Mouse (Mus musculus): ENCODE results near the gene Daxx. TPM values are rescaled to one million over a fixed set of nuclear protein-coding genes. Genes with fewer than 3 reads are reported as not detected.
"Not testable (repeated sequence)": the region's sequence is repeated elsewhere in the genome, so short reads cannot be mapped to it uniquely, and the experiment has no call there.

Gene Daxx
- total RNA-seq, 2 experiments from 2014 or later: 25.5 to 27.7 TPM

DNA sequence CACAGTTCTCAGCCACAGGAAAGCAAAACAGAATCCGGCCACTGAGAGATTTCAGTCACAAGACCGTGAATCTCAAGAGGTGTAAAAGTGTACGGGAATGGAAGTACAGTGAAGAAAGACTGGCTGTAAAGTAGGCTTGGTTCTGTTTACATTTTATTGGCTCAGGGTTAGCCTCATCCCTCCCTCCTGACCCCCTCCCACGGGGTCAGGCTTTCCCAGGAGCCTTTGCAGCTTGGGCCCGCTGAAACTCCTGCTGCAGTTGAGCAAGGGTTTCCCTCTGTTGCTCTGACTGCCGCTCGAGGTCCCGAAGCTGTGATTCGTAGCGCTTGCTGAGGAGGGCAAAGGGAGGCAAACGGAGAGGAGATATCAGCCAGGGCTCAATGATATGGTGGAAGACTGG is 29.6 kb downstream of the Daxx start:
- Histone ChIP-seq H3K27ac (no peak overlapping the region), H3K4me3 (no peak overlapping the region)
- intact Hi-C loops (cut with DNase I): no loop called here
- TF ChIP-seq CTCF (IDR thresholded peaks at IDR 0.05): no peak
- DNase-seq (ENCODE audit: extremely low spot score in 1 of 2, low spot score in 2 of 2): no peak

DNA sequence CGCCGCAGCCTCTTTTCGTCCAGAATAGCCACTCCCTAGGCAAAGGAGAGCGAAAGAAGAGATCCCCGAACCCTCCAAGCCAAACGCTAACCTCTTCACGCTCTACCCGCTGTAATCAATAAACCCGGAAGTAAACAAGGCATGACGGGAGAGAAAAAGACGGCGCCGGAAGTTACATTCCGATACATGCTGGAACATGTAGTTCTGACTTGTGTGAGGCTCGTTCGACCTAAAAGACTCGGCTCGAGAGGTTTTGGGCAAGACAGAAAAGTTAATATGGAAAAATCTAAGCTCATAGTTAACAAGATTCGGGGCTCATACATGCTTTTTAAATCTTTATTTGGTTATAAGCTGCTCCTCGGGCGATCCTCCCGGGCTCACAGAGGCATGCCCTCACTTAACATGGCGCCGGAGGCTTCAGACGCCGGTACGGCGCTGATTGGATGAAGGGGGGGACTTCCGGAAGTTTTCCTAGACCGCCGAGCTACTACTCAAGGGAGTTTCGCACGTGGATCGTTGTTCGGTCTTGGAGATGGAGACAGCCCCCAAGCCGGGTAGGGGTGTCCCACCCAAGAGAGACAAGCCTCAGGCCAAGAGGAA is 31.1 kb downstream of the Daxx start, which contains the start of the genes Pfdn6 and Wdr46:
Pfdn6 (minus strand) TSS at position 138 of the 600 bp plus-strand sequence.
Wdr46 (plus strand) TSS at position 455 of the 600 bp plus-strand sequence.
- peak within 1 kb of the TSS; percentile 75 for H3K4me3 ChIP-seq
- intact Hi-C loops (cut with DNase I): loop anchor here (1.0 kb wide), 2 partner anchors 11 to 15 kb away; partner anchors contain the start of genes B3galt4 and Vps52
- TF ChIP-seq CTCF (IDR thresholded peaks at IDR 0.05): no peak
- peak within 1 kb of the TSS; percentile 88 for H3K27ac ChIP-seq
- DNase-seq (ENCODE audit: extremely low spot score in 1 of 2, low spot score in 2 of 2): peak; percentile 79 to 82

DNA sequence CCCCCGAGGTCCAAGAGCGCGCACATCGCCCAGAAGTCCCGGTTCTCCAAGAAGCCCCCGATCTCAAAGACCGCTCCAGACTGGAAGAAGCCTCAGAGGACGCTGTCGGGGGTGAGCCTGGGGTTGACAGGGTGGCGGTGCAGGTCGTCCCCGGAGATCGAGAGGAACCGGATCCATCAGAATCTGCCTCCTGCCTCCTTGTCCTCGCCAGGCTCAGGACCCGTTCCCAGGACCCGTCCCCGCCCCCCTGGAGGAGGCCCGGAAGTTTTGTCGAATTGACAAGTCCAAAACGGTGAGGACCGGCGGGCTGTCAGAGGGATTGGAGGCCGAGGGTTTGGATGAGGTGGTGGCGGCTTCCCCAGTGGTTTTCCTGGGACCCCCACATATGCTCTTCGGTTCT is 31.8 kb downstream of the Daxx start:
- DNase-seq (ENCODE audit: extremely low spot score in 1 of 2, low spot score in 2 of 2): no peak
- Histone ChIP-seq H3K27ac (no peak overlapping the region), H3K4me3 (peak overlapping the region; percentile 75)
- TF ChIP-seq CTCF (IDR thresholded peaks at IDR 0.05): no peak
- intact Hi-C loops (cut with DNase I): loop anchor here (1.0 kb wide), 2 partner anchors 10 to 14 kb away; partner anchors contain the start of genes B3galt4 and Vps52

DNA sequence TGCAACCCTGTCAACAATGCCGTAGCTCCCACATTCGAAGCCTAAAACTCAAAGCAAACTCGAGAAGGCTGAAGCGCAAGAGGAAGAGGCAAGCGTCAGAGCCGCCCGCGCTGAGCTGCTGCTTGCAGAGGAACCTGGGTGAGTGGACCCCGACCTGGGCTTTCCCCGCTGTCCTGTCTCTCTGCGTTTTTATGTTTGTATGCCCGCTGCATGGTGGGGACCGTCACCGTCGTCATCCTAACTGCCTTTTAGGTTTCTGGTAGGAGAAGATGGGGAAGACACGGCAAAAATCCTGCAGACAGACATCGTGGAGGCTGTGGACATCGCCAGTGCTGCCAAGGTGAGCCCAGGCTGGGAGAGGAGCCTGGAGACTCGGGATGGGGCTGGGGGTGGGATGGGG is 32.2 kb downstream of the Daxx start:
- peak overlapping the region; percentile 75 for H3K4me3 ChIP-seq
- no peak for DNase-seq (ENCODE audit: extremely low spot score in 1 of 2, low spot score in 2 of 2)
- intact Hi-C loops (cut with DNase I): no loop called here
- H3K27ac ChIP-seq: no peak overlapping the region
- no peak for TF ChIP-seq CTCF (IDR thresholded peaks at IDR 0.05)

DNA sequence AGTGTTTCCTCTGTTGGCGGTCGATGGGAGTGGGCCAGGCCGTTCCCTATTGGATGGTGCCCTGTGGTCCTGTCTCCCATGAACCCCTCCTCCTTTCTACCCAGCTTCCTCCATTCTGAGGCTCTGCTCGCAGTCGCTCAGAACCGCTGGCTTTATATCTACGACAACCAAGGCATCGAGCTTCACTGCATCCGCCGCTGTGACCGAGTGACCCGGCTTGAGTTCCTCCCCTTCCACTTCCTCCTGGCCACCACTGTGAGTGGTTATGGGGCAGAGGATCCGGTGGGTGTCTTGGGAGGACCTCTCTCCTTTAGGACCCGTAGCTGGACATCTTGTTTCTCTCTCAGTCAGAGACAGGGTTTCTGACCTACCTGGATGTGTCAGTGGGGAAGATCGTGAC is 34.2 kb downstream of the Daxx start:
- TF ChIP-seq CTCF (IDR thresholded peaks at IDR 0.05): no peak
- intact Hi-C loops (cut with DNase I): no loop called here
- no peak for DNase-seq (ENCODE audit: extremely low spot score in 1 of 2, low spot score in 2 of 2)
- Histone ChIP-seq H3K4me3 (no peak overlapping the region), H3K27ac (no peak overlapping the region)

DNA sequence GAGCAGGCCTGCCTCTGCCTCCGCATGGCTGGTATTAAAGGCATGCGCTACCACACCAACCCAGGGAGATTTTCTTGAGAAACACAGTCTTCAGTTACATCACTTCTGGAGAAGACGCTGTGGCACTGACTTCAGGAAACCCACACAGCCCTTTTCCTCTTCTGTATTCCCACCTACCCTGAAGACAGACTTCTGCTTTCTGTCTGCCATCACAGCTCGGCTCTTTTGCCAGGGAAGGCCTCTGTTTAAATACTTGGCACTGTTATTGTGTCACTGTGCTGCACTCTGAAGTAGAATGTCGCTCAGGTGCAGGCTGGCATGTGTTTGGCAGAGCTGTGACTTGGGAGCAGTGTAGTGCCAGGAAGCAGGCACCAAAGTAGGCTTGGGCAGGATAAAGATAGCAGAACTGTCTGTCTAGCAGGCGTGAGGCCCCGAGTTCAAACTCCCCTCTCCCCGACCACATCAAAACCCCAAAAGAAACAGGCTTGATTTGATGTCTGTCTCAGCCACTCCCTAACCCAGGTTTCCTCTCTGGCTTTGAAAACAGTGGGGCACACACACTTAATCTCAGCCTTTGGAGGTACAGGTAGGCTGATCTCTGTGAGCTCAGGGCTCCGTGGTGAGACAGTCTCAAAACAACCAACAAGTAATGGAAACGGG is 38.3 kb downstream of the Daxx start:
- H3K4me3 ChIP-seq: no peak overlapping the region
- intact Hi-C loops (cut with DNase I): no loop called here
- no peak for DNase-seq (ENCODE audit: extremely low spot score in 1 of 2, low spot score in 2 of 2)
- H3K27ac ChIP-seq: no peak overlapping the region; the same call in 1 of the 2 replicates
- TF ChIP-seq CTCF (IDR thresholded peaks at IDR 0.05): no peak

DNA sequence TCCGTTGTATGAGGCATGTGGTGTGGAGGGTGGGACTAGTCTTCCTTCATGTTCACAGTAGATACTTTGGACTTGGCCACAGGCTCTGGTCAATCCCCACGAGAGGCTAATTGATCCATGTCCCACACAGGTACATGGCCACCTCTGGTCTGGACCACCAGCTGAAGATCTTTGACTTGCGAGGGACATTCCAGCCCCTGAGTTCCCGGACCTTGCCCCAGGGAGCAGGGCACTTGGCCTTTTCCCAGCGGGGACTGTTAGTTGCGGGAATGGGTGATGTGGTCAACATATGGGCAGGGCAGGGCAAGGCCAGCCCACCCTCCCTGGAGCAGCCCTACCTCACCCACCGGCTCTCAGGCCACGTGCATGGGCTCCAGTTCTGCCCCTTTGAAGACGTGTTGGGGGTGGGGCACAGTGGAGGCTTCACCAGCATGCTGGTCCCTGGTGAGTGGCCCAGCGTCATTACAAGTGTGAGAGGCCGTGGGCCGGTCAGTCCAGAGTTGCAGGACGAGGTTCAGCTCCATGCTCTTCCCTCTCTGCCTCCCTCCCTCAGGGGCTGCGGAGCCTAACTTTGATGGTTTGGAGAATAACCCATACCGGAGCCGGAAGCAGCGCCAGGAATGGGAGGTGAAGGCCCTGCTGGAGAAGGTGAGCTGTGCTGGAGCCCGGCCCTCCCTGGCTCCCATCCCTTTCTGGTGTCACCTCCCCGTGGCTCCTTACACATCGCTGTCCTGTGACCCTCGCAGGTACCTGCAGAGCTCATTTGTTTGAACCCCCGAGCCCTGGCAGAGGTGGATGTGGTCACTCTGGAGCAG is 39.1 kb downstream of the Daxx start:
- Histone ChIP-seq H3K27ac (no peak overlapping the region; the same call in 1 of the 2 replicates), H3K4me3 (no peak overlapping the region)
- intact Hi-C loops (cut with DNase I): no loop called here
- no peak for DNase-seq (ENCODE audit: extremely low spot score in 1 of 2, low spot score in 2 of 2)
- TF ChIP-seq CTCF (IDR thresholded peaks at IDR 0.05): no peak

DNA sequence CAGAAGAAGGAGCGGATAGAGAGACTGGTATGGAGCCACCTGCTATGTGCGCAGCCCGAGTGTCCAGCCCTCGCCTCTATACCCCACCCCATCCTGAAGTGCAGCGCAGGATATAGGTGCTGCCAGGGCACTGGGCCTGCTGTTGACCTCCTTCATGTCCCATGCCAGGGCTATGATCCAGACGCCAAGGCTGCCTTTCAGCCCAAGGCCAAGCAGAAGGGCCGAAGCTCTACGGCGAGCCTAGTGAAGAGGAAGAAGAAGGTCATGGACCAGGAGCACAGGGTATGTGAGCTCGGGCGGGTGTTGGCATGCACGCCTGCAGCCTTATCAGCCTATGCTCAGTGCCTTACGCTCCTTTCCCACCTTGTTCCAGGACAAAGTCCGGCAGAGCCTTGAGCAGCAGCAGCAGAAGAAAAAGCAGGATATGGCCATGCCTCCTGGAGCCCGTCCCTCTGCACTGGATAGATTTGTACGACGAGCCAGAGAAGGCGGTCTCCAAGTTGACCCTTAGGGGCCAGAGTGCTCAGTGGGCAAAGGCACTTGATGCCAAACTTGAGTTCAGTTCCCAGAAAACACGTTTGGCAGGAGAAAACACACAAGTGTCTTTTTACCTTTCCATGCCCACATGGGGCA is 39.8 kb downstream of the Daxx start:
- H3K27ac ChIP-seq: no peak overlapping the region
- no peak overlapping the region for H3K4me3 ChIP-seq
- intact Hi-C loops (cut with DNase I): no loop called here
- TF ChIP-seq CTCF (IDR thresholded peaks at IDR 0.05): no peak
- no peak for DNase-seq (ENCODE audit: extremely low spot score in 1 of 2, low spot score in 2 of 2)

DNA sequence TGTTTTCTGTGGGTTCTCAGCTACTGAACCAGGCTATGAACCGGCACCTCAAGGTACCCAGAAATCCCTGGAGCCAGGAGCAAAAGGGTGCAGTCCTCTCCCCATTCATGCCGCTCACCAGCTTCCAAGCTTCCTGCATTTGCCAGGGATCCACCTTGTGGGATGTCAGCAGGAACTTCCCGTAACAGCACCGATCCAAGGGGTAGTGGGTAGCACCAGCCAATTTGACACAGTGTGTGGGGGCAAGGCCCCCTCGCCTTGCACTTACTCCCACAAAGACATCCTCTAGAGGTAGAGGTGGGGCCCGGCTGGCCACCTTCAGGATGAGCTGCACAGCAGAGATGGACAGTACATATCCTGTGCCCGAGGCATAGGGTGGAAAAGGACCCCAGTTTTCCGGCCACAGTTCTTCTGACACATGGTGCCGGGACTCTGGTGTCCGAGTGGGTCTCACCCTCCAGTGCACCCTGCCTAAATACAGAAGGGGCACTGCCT is 41.0 kb downstream of the Daxx start:
- intact Hi-C loops (cut with DNase I): no loop called here
- DNase-seq (ENCODE audit: extremely low spot score in 1 of 2, low spot score in 2 of 2): no peak
- peak overlapping the region; percentile 93 for H3K27ac ChIP-seq
- TF ChIP-seq CTCF (IDR thresholded peaks at IDR 0.05): no peak
- peak overlapping the region; percentile 66 for H3K4me3 ChIP-seq

DNA sequence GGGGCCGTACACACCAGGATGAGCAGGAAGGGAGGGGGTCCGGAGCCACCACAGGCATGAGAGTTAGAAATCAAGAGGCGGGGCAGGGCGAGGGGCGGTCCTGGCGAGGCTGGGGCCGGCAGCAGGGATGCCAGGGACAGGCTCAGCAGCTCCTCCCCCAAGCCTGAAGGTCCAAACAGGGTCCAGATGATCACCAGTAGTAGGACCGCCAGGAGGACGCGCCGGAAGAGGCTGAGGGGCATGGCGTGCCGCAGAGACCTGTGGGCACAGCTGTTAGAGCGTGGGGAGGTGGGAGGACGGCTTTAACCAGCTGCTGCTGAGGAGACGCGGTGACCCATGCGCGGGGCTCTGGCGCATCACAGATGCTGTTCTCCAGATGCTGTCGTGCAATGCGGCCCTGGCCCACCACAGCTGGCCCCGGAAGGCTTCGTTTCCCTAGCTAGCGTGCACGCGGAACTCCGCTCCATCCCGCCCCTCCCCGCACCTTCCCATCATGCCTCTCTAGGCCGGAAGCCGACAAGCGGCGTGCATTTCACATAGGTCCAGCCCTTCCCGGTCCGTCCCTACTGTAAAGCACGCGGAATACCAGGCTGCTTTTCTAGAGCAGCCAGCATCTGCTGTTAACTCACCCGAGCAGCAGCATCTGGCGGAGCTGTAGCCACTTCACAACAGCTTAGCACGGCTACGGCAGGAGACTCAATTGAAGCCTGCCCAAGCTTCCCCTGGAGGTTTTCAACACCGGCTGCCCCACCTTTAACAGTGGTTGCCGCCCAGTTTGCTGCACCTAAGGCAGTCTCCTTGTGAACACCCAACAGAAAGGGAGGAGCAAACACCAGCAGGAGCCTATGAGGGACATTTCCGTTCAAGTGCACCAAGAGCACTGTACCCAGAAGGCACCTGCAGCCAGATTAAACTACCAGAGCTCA is 42.1 kb downstream of the Daxx start, which contains the start of gene B3galt4:
B3galt4 (minus strand) TSS at position 468 of the 926 bp plus-strand sequence.
- intact Hi-C loops (cut with DNase I): loop anchor here (1.0 kb wide), 1 partner anchor 11 kb away; the partner anchor contains the start of genes Pfdn6 and Wdr46
- Histone ChIP-seq H3K4me3 (peak within 1 kb of the TSS; percentile 66), H3K27ac (peak within 1 kb of the TSS; percentile 93)
- peak; percentile 77 for DNase-seq (ENCODE audit: extremely low spot score in 1 of 2, low spot score in 2 of 2)
- TF ChIP-seq CTCF (IDR thresholded peaks at IDR 0.05): no peak

DNA sequence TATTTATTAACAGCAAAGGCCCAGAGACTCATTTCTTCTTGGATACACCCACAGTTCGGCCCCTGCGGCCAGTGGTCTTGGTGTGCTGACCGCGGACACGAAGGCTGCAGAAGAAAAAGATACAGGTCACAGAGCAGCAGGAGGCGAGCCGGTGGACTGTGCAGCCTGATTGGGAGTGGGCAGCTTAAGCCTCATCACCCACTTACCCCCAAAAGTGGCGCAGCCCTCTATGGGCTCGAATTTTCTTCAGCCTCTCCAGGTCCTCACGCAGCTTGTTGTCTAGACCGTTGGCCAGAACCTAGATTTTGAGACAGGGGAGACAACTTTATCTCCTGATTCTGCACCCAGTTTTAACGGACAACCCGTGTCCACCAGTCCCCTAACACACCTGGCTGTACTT is 42.8 kb downstream of the Daxx start:
- intact Hi-C loops (cut with DNase I); DNase-seq (ENCODE audit: extremely low spot score in 1 of 2, low spot score in 2 of 2); H3K4me3 ChIP-seq; H3K27ac ChIP-seq: not testable (repeated sequence)

Data from left cerebral cortex, adult 2 months (tissue).